Mouse (Mus musculus) CH12.LX (cell line): ENCODE results near the gene Kif19a.

ENCODE experiments used
- CTCF ChIP-seq, 2 experiments: IDR thresholded peaks in 1 of 2; conservative IDR thresholded peaks in 1 of 2; 2 replicates each; pipeline ENCODE4 v1.5.1; 2011 to 2012; ENCODE audit warnings: low read depth in 2 of 2, low read length in 2 of 2, improper control_type of control experiment in 1 of 2, inconsistent platforms in 1 of 2, mild to moderate bottlenecking in 1 of 2, moderate library complexity in 1 of 2
- ELF1 ChIP-seq: IDR thresholded peaks from 2 replicates; pipeline ENCODE4 v1.6.1; 2014; ENCODE audit warnings: low read depth, mild to moderate bottlenecking, inconsistent platforms, low read length, improper control_type of control experiment
- IRF4 ChIP-seq: IDR thresholded peaks from 2 replicates; pipeline ENCODE4 v1.6.1; 2014; ENCODE audit warnings: low read depth, mild to moderate bottlenecking, inconsistent platforms, low read length, improper control_type of control experiment
- KAT2A ChIP-seq: IDR thresholded peaks from 2 replicates; pipeline ENCODE4 v1.6.1; 2012; ENCODE audit warnings: low read length, improper control_type of control experiment, inconsistent platforms; ENCODE audit not compliant: insufficient replicate concordance
- MAZ ChIP-seq: IDR thresholded peaks from 2 replicates; pipeline ENCODE4 v1.6.1; 2012; ENCODE audit warnings: low read depth, mild to moderate bottlenecking, inconsistent platforms, low read length, improper control_type of control experiment, moderate library complexity
- POLR2A ChIP-seq: IDR thresholded peaks from 2 replicates; pipeline ENCODE4 v1.6.1; 2011; ENCODE audit warnings: low read depth, mild to moderate bottlenecking, improper control_type of control experiment, low read length
- ZC3H11A ChIP-seq: IDR thresholded peaks from 2 replicates; pipeline ENCODE4 v1.6.1; 2012; ENCODE audit warnings: low read depth, mild to moderate bottlenecking, inconsistent platforms, low read length, improper control_type of control experiment

- no peak for TF ChIP-seq POLR2A
- TF ChIP-seq ZC3H11A, result no peak
- TF ChIP-seq MAZ, result no peak
- no peak for TF ChIP-seq CTCF (conservative IDR thresholded peaks at IDR 0.05 in 1 of 2, IDR thresholded peaks at IDR 0.05 in 1 of 2; ENCODE audit: low read depth in 2 of 2, low read length in 2 of 2)
- no peak for TF ChIP-seq KAT2A
- TF ChIP-seq IRF4, result no peak
- no peak for TF ChIP-seq ELF1
These were observed 53.0 kb downstream of the Kif19a start for GRCm38 (mm10) chr11:114818185-114818584.
